Mouse (Mus musculus): ENCODE results near the gene Amy2a4. TPM values are rescaled to one million over a fixed set of nuclear protein-coding genes. Genes with fewer than 3 reads are reported as not detected.
"Not testable (repeated sequence)": the region's sequence is repeated elsewhere in the genome, so short reads cannot be mapped to it uniquely, and the experiment has no call there.

Gene Amy2a4
- polyA plus RNA-seq (2014; fragmentation: Nextera tagmentation; extraction: Ambion mirVana) = 13.0 TPM in 1 of 2 replicates, not detected in the other

- H3K36me3 ChIP-seq (ENCODE audit: control insufficient read depth, insufficient read depth, low read length); H3K27me3 ChIP-seq (ENCODE audit: control insufficient read depth, insufficient read depth, low read length); H3K27ac ChIP-seq (ENCODE audit: low read length); H3K9ac ChIP-seq (replicated peaks; ENCODE audit: low read depth, low read length); H3K4me1 ChIP-seq (ENCODE audit: control insufficient read depth, insufficient read depth, low read length); ATAC-seq (ENCODE audit: insufficient number of reproducible peaks, insufficient read depth, low FRiP score, low read depth); H3K9me3 ChIP-seq (ENCODE audit: control insufficient read depth, low read depth, low read length); H3K4me3 ChIP-seq (ENCODE audit: low read depth, low read length); H3K4me2 ChIP-seq (replicated peaks; ENCODE audit: low read depth, low read length): not testable (repeated sequence)
- WGBS = no CpG with 5 or more reads among the region's 4 CpGs
Observed at GRCm38 (mm10) chr3:113291349-113291748, at the start of gene Amy2a4. Gene Amy2a4 (minus strand): TSS chr3:113291449.

GRCm38 (mm10) chr3:113323952-113324351 is 32.7 kb upstream of the Amy2a4 start, which contains the start of gene Amy2a3:
Gene Amy2a3 (minus strand): TSS chr3:113324052.
- H3K9ac ChIP-seq (replicated peaks; ENCODE audit: low read depth, low read length); H3K4me1 ChIP-seq (ENCODE audit: control insufficient read depth, insufficient read depth, low read length); H3K36me3 ChIP-seq (ENCODE audit: control insufficient read depth, insufficient read depth, low read length); H3K27ac ChIP-seq (ENCODE audit: low read length); ATAC-seq (ENCODE audit: insufficient number of reproducible peaks, insufficient read depth, low FRiP score, low read depth); H3K4me2 ChIP-seq (replicated peaks; ENCODE audit: low read depth, low read length); H3K4me3 ChIP-seq (ENCODE audit: low read depth, low read length); H3K9me3 ChIP-seq (ENCODE audit: control insufficient read depth, low read depth, low read length); H3K27me3 ChIP-seq (ENCODE audit: control insufficient read depth, insufficient read depth, low read length): not testable (repeated sequence)
- WGBS = no CpG with 5 or more reads among the region's 4 CpGs

DNA sequence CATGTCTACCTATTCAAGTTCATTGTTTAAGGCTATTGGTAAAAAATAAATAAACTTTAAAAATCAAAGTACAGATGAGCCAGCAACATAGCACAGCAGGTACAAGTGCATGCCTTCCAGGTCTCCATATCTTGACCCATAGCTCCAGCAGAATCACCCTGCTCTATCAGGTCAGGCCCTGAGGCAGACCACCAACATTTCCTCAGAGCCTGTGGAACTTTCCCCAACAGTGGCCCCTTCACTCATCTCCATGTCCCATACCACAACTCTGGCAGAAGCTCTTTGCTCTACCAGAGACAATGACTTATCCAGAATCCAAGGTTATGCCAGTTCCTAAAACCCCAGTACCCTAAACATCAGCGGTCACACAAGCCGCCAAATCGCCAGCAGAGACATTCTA is 21.7 kb upstream of the Amy2a4 start:
- H3K27ac ChIP-seq (ENCODE audit: low read length); H3K9ac ChIP-seq (replicated peaks; ENCODE audit: low read depth, low read length); H3K27me3 ChIP-seq (ENCODE audit: control insufficient read depth, insufficient read depth, low read length); H3K4me1 ChIP-seq (ENCODE audit: control insufficient read depth, insufficient read depth, low read length); H3K9me3 ChIP-seq (ENCODE audit: control insufficient read depth, low read depth, low read length); H3K36me3 ChIP-seq (ENCODE audit: control insufficient read depth, insufficient read depth, low read length); H3K4me2 ChIP-seq (replicated peaks; ENCODE audit: low read depth, low read length); H3K4me3 ChIP-seq (ENCODE audit: low read depth, low read length): not testable (repeated sequence)
- WGBS = no CpG with 5 or more reads among the region's 3 CpGs
- peak; percentile 53; the same call in 1 of the 2 replicates for ATAC-seq (ENCODE audit: insufficient number of reproducible peaks, insufficient read depth, low FRiP score, low read depth)

DNA sequence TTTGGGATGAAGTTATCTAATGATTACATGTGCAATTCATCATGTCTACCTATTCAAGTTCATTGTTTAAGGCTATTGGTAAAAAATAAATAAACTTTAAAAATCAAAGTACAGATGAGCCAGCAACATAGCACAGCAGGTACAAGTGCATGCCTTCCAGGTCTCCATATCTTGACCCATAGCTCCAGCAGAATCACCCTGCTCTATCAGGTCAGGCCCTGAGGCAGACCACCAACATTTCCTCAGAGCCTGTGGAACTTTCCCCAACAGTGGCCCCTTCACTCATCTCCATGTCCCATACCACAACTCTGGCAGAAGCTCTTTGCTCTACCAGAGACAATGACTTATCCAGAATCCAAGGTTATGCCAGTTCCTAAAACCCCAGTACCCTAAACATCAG is 11.0 kb downstream of the Amy2a4 start:
- H3K4me1 ChIP-seq (ENCODE audit: control insufficient read depth, insufficient read depth, low read length); H3K9ac ChIP-seq (replicated peaks; ENCODE audit: low read depth, low read length); ATAC-seq (ENCODE audit: insufficient number of reproducible peaks, insufficient read depth, low FRiP score, low read depth); H3K4me3 ChIP-seq (ENCODE audit: low read depth, low read length); H3K36me3 ChIP-seq (ENCODE audit: control insufficient read depth, insufficient read depth, low read length); H3K27ac ChIP-seq (ENCODE audit: low read length); H3K9me3 ChIP-seq (ENCODE audit: control insufficient read depth, low read depth, low read length); H3K27me3 ChIP-seq (ENCODE audit: control insufficient read depth, insufficient read depth, low read length); H3K4me2 ChIP-seq (replicated peaks; ENCODE audit: low read depth, low read length): not testable (repeated sequence)

GRCm38 (mm10) chr3:113279586-113279985 is 11.7 kb downstream of the Amy2a4 start:
- H3K36me3 ChIP-seq (ENCODE audit: control insufficient read depth, insufficient read depth, low read length); H3K27ac ChIP-seq (ENCODE audit: low read length); ATAC-seq (ENCODE audit: insufficient number of reproducible peaks, insufficient read depth, low FRiP score, low read depth); H3K4me3 ChIP-seq (ENCODE audit: low read depth, low read length); H3K9me3 ChIP-seq (ENCODE audit: control insufficient read depth, low read depth, low read length); H3K4me1 ChIP-seq (ENCODE audit: control insufficient read depth, insufficient read depth, low read length); H3K4me2 ChIP-seq (replicated peaks; ENCODE audit: low read depth, low read length); H3K9ac ChIP-seq (replicated peaks; ENCODE audit: low read depth, low read length); H3K27me3 ChIP-seq (ENCODE audit: control insufficient read depth, insufficient read depth, low read length): not testable (repeated sequence)

- not testable (repeated sequence) for H3K4me1 ChIP-seq (ENCODE audit: control insufficient read depth, insufficient read depth, low read length); H3K36me3 ChIP-seq (ENCODE audit: control insufficient read depth, insufficient read depth, low read length); H3K9ac ChIP-seq (replicated peaks; ENCODE audit: low read depth, low read length); H3K9me3 ChIP-seq (ENCODE audit: control insufficient read depth, low read depth, low read length); H3K27me3 ChIP-seq (ENCODE audit: control insufficient read depth, insufficient read depth, low read length); H3K4me3 ChIP-seq (ENCODE audit: low read depth, low read length); ATAC-seq (ENCODE audit: insufficient number of reproducible peaks, insufficient read depth, low FRiP score, low read depth); H3K27ac ChIP-seq (ENCODE audit: low read length); H3K4me2 ChIP-seq (replicated peaks; ENCODE audit: low read depth, low read length)
- WGBS = no CpG with 5 or more reads among the region's 4 CpGs
Observed at GRCm38 (mm10) chr3:113258737-113259136, 32.5 kb downstream of the Amy2a4 start, which contains the start of gene Amy2a5. Gene Amy2a5 (minus strand): TSS chr3:113258837.

Other genes starting within 250 kb of the Amy2a4 start
- 10.2 TPM in 1 of 2 replicates, not detected in the other for gene Amy2a5, start 32.6 kb downstream of the Amy2a4 start, polyA plus RNA-seq (2014; fragmentation: Nextera tagmentation; extraction: Ambion mirVana)
- 13.0 TPM in 1 of 2 replicates, not detected in the other for gene Amy2a3, start 32.6 kb upstream of the Amy2a4 start, polyA plus RNA-seq (2014; fragmentation: Nextera tagmentation; extraction: Ambion mirVana)
- 13.0 TPM in 1 of 2 replicates, not detected in the other for gene Amy2a2, start 65.2 kb upstream of the Amy2a4 start, polyA plus RNA-seq (2014; fragmentation: Nextera tagmentation; extraction: Ambion mirVana)
- gene Amy2a1, start 241.0 kb upstream of the Amy2a4 start, polyA plus RNA-seq (2014; fragmentation: Nextera tagmentation; extraction: Ambion mirVana) = 80.4 TPM in 1 of 2 replicates, not detected in the other

All from stomach, embryonic 14.5 days (tissue).